Mouse (Mus musculus) adrenal gland, adult 8-10 months (tissue): ENCODE measurements around the gene Tmeff1. TPM values are rescaled to one million over a fixed set of nuclear protein-coding genes. Genes with fewer than 3 reads are reported as not detected.
"Not testable (repeated sequence)": the region's sequence is repeated elsewhere in the genome, so short reads cannot be mapped to it uniquely, and the experiment has no call there.

Source experiments
- DNase-seq: peaks from one replicate; pipeline ENCODE4 v3.0.0; 2022
- total RNA-seq, 4 experiments: library from RNA; stranded (reverse); gene quantifications; 2 replicates each; pipeline ENCODE4 v1.2.4; 2022

The Tmeff1 gene
- total RNA-seq, 4 experiments from 2014 or later: 5.1 to 11.5 (median 7.9) TPM

GRCm38 (mm10) chr4:48677812-48678211, 92.8 kb downstream of the Tmeff1 start:
- DNase-seq: no peak

- DNase-seq: no peak
Observed at GRCm38 (mm10) chr4:48678793-48679192, 93.8 kb downstream of the Tmeff1 start.

DNA sequence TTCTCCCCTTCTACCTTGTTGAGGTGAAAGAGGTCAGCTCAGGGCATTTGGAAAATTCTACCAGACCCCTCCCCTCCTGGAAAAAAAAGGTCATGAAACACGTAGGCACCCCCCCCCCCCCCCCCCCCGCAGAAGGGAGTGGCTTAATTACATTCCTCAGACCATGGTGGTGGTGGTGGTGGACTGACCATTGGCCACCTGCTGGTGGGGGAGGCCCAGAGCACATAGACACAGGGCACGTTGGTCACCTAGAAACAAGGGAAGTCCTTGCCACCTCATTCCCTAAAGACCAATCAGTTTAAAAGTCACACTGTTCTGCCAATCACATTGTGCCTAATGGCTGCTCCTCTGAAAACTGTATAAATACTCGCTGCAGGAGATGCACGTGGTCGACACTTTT, 94.8 kb downstream of the Tmeff1 start:
- DNase-seq: not testable (repeated sequence)

DNA sequence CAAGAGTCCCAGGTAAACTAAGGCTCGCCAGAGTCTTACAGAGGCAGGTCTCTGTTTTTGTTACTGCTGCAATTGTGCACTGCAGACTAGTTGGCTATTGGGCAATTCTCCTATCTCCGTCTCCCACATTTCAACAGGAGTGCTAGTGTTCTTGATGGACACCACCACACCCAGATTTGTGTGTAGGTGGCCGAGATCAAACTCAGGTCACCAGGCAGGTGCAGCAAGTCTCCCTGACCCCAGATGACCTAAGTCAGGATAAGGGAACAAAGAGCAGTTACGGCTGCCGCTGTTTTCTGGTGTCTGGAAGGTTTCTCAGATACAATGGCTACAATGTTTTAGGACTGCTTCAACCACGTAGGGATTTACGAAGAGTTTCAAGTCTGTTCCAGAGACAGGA, 95.2 kb downstream of the Tmeff1 start:
- DNase-seq: no peak

DNA sequence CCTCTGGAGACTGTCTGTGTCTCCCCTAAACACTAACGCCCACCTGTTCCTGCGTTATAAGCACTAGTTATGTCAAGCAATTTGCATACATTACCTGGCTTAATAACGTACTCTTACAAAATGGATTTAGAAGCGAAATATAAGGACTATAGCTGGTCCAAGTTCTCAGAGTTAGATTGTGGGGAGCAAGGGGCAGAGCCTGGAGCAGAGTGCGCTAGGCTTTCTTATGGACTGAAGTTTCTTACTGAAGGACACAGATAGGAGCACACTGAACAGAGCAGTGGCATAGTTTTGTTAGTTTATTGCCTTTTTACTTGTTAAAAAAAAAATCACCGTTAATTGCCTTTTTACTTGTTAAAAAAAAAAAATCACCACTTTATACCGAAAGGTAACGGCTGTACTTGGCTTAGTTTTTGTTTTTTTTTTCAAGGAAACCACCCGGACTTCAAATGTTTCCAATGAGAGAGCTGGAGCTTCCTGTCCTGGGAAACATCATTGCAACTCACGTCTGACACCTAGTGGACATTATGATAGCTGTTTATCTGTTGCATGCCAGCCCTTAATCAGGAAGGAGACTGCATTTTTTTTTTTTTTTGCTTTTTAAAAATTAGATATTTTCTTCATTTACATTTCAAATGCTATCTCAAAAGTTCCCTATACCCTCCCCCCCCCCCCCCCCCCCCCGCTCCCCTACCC, 95.8 kb downstream of the Tmeff1 start:
- no peak for DNase-seq

GRCm38 (mm10) chr4:48683126-48683525, 98.2 kb downstream of the Tmeff1 start:
- DNase-seq: no peak

GRCm38 (mm10) chr4:48683633-48684209, 98.7 kb downstream of the Tmeff1 start:
- not testable (repeated sequence) for DNase-seq

GRCm38 (mm10) chr4:48684593-48685187, 99.7 kb downstream of the Tmeff1 start:
- DNase-seq: no peak

- DNase-seq: no peak
Observed at GRCm38 (mm10) chr4:48688148-48688547, 103.2 kb downstream of the Tmeff1 start.

DNA sequence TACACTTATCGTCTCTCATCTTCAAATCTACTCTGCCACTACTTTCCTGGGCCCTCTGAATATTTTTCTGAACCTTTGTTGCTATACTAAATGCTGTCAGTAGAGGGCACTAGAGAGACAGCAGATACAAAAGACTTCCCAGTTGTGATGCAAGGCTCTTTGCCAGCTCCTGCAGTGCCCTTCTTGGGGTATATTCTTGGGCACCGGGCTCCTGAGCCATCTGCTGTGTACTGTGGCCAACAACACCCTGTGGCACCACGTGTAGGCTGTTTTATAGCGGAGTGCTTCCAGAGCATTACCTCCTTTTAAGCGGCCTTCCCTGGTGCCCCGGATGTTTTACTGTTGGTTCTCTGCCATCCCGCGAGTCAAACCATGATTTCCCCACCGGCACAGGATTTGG, 105.7 kb downstream of the Tmeff1 start:
- DNase-seq: no peak

GRCm38 (mm10) chr4:48691793-48692437, 106.9 kb downstream of the Tmeff1 start:
- no peak for DNase-seq

DNA sequence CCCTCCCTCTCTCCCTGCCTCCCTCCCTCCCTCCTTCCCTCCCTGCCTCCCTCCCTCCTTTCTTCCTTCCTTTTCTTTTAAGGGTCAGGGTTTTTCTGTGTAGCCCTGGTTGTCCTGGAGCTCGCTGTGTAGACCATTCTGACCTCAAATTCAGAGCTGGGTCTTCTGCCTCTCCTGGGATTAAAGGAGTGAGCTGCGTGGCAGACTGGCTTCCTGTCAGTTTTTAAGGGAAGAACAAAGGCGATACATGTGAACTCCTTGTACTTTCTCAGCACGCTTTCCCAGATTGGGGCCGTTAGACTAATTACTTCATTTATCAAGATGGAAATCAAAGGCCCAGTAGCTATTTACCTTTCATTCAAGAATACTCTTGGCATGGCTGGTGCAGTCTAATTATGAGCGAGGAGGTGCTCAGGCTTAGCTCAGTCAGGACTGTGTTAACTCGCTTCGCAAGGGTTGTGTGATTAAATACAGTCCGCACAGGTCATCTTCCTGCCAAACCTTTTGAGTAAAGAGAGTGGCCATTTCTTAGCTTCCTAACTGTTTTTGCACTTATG, 107.8 kb downstream of the Tmeff1 start:
- no peak for DNase-seq

- DNase-seq: no peak
Observed at GRCm38 (mm10) chr4:48696706-48697105, 111.7 kb downstream of the Tmeff1 start.

DNA sequence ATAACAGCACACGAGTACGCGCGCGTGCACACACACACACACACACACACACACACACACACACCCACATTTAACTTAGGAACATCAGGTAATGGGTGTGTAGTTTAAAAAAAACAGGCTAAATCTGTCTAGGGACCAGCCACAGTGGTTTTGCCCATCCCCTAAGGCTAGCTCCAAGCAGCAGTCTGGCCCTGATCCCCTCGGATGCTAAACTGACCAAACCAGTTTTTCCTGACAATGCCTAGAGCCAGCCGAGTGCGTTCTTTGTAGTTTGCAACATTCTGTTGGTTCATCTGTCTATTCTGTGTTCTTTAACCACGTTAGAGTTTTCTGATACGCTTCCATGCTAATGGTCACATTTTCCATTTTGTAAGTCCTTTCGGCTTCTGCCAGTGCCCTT, 112.3 kb downstream of the Tmeff1 start:
- DNase-seq: no peak

Other genes with a start within 250 kb of the Tmeff1 start
- 10 to 100 TPM; 32.2 to 38.0 (median 36.5) TPM for gene Tex10, start 111.7 kb upstream of the Tmeff1 start, total RNA-seq
- 10 to 100 TPM; 13.6 to 22.3 (median 19.3) TPM for gene Msantd3, start 45.2 kb upstream of the Tmeff1 start, total RNA-seq
- gene Cavin4, start 78.3 kb downstream of the Tmeff1 start, total RNA-seq: under 1 TPM in 3 of 4 experiments, not detected in 1; 0.12 to 0.54 (median 0.15) TPM